Mouse (Mus musculus): ENCODE measurements around the gene Pde4b.

DNA sequence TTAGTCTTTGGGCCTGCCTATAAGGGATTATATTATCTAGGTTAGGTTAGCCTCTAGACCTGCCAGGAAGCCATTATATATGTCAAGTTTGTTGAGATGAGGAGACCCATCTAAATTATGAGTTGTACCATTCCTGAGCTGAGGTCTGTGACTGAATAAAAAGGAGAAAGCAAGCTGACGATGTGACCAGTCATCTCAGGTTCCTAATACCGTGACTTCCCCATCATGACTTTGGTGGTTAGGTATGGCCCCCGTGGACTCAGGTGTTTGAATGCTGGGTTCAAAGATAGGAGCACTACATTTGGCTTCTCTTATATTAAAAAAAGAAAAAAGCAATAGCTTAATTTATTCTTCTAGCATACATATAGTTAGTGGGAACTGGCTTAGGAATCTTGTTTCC lies 531.3 kb downstream of the Pde4b start:
- TF ChIP-seq CTCF (IDR thresholded peaks at IDR 0.05; ENCODE audit: control insufficient read depth, insufficient read depth, low read length) (no peak), POLR2A (IDR thresholded peaks at IDR 0.05; ENCODE audit: borderline replicate concordance, control insufficient read depth, low read depth, low read length) (no peak)
